Mouse (Mus musculus): ENCODE results near the gene Ttf2.

- no peak for TF ChIP-seq POLR2A (IDR thresholded peaks at IDR 0.05; ENCODE audit: insufficient read length, low read depth)
- TF ChIP-seq MYOD1 (IDR thresholded peaks at IDR 0.05; ENCODE audit: control insufficient read depth in 1 of 3, insufficient read length in 2 of 3, low read depth in 2 of 3): no peak
- no peak for TF ChIP-seq MAX (IDR thresholded peaks at IDR 0.05; ENCODE audit: low read depth)
- TF ChIP-seq TCF12 (IDR thresholded peaks at IDR 0.05; ENCODE audit: insufficient read depth, poor library complexity, severe bottlenecking): no peak
- TF ChIP-seq USF1 (IDR thresholded peaks at IDR 0.05; ENCODE audit: low read depth): no peak
- TF ChIP-seq MYOG (IDR thresholded peaks at IDR 0.05; ENCODE audit: control insufficient read depth in 1 of 3, insufficient read depth in 1 of 3, insufficient read length in 2 of 3, low read depth in 2 of 3): no peak
Observed at GRCm38 (mm10) chr3:100924065-100924732, 45.3 kb downstream of the Ttf2 start.
